Mouse (Mus musculus) adrenal gland, postnatal 14 days (tissue): ENCODE measurements at regions not wholly inside any gene's neighbourhood (a gene's known extent, or its start where the extent isn't known, plus 50 kb on each side); places are given as distances from the start of the nearest gene placed in this dataset.

Experiments
- DNase-seq: peaks from one replicate; pipeline ENCODE4 v3.0.0; 2021; ENCODE audit warnings: mixed read lengths

DNA sequence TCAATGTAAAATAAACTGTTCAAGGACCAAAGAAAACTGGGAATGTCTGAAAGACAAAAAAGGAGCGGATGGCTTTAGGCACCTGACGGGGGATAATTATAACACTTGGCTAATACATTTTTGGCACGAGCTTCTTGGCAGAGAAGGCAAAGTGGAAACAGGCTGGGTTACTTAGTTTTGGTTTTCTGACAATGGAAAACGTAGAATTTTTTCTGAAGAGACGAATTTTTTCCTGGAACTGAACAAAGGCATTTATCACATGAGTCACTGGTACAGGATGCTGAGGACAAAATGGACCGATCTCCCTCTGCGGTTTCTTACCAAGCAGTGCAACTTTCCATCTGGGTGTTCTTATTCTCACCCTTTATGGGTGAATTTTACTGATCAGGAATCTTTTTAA lies 143.2 kb upstream of the Slit3 start:
- peak; percentile 17 for DNase-seq

DNA sequence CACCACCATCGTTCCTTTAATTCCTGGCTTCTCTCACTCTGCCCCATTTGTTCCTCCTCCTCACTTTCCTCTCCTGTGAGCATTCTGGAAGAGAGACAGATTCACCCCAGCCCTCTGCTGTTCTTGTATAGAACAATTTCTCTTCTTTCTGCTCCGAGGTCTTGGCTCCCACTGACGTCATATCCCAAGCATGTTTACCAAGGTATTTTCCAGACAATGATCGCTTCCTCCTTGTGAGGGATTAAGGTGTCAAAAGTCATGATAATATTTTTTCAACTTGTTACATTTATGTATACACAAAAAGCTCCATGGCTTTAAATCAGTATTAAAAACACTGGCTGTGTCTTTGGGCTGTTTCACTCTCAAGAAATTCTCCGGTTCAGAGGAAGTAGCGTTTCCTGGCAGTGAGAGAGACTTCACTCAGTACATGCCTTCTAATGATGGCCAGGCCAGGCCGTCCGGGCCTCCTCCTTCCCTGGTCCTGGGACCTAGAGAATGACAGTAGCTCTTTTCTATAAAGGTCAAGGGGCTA lies 142.4 kb upstream of the Spdl1 start:
- peak; percentile 43 for DNase-seq

DNA sequence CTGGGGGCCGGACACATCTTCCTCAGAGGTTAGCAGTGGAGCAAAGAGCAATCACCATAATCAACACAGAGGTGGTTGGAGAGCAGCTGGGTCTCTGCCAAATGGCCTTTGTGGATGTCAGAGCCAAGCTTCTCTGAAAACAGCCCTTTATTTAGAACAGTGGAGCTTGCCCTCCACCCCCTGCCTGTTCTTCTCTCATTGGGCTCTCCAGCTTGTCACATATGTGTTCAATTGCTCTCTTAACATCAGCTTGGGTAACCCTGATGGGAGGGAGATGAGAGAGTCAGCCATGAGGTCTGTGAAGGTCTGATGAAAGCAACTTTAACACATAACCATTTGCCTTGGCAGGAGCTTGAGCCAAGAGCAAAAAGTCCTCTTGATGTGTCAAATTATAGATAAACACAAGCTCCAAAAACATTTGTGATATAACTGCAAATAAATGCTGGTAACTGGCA lies 140.1 kb upstream of the Spdl1 start:
- peak; percentile 22 for DNase-seq

DNA sequence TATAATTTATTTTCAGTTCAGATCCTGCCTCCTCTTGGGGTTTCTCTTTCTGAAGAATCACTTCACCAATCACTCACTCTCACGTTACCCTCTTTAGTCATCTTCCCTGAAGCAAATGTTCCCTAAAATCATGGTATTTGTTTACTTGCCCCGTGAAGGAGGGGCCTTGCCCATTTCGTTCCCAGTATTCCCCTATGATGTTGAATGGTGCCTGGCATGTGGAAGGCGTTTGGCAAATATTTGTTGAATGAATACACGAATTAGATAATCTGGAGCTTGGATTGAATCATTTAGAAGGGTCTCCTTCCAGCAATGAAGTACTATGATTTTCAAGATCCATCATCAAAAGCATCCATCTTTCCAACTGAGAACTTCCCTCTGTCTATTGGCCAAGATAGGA lies 139.6 kb upstream of the Spdl1 start:
- no peak for DNase-seq

DNA sequence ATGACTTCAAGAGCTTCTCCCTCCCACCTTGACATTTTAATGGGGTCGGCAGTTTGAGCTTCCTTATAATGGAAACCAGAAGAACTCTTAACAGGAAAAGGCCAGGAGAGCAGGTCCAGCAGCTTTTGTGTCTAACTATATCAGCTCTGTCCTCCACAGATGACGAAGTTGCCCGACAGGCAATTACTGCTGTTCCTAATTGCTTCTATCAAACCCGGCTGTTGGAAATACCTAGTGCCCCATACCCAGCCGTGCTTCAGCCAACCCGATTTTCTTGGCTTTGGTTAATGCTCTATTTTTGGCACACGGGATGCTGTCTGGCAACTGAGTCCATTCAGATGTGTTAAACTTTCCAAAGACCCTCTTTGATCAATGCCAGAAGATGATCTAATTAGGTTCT lies 125.8 kb upstream of the Spdl1 start:
- DNase-seq, result no peak

DNA sequence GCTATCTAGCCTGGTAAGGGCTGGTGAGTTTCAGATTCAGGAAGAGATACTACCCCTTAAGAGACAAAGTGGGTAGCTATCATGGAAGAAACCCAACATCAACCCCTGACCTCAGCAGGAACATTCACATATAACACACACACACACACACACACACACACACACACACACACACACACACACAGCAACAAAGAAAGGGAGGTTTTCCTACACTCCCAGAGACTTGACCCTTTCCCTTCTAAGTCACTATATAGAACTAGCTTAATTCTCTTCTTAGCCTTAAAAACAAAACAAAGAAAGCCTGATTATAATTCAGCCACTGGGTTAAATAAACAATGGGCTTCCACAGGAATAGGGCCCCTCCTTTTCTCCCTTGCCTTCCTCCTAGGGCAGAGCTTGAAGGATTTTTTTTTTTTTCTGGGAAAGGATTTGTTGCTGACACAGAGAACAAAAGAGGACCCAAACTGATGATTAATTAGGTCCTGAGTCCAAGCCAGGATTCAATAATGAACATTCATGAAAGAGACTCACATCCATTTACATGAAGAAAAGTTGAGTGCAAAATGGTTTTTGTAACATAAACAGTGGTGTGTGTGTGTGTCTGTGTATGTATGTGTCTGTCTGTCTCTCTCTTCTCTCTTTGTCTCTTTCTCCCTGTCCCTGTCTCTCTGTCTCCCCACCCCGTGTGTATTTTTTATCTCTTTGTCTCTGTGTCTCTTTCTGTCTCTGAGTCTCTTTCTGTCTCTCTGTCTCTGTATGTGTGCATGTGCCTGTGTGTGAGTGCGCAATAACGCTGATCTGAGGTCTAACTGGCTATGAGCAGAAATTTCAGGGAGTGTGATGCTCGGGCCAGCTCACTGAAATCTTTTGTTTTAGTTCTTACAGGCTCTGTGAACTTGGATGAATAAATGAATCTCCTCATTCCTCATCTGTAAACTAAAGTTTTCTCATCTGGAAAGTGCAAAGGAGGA lies 108.3 kb upstream of the Spdl1 start:
- DNase-seq, result no peak

DNA sequence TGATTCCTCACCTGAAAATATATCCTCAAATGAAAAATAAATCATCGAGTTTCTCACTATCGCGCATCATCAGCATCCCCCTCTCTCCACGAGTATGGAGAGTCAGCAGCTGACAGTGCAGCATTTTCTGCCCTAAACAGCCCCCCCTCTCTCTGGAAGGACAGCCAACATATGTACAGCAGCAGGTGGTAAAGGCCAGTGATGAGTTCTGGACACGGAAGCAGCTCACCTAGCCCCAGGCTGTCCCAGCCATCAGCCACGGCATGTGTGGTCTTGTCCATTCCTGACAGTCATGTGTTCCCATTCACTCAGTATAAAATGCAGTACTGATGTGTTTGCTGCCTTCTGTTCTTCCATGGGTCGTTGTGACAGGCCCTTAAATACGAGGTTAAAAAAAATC lies 106.7 kb upstream of the Spdl1 start:
- no peak for DNase-seq

DNA sequence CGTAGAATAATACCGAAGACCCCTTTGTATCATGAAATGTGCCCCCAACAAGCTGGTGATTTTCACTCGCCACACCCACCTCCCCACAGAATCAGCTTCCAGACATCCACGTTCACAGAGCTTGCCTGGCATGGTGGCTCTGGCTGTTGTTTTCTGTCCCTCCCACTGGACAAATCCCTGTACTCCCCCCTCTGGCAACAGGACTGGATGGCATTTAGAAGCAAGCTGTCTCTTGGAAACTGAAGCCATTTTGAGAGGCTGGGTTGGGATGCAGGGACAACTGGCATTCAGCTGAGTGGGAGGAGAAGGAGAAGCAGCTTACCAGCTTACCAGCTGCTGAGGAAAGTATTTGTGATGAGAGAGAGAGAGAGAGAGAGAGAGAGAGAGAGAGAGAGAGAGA lies 105.6 kb upstream of the Spdl1 start:
- DNase-seq, result no peak

DNA sequence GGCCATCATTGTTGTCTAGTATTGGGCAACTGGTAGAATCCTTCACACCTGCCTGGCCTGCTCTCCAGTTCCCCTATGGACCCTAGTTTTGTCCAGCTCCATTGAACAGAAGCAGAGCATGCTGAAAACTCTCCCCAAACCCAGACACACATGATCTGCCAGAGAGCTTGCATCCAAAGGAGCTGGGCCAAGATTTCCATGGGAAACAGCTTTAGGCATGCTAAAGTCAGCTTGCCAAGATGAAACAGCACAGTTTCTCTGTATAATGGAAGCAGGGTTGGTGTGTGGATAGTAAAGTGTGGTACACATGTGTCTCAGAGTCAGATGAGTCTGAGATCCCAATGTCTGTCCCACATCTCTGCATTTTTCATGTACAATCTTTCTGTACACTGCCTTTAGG lies 98.8 kb upstream of the Spdl1 start:
- DNase-seq, result no peak

DNA sequence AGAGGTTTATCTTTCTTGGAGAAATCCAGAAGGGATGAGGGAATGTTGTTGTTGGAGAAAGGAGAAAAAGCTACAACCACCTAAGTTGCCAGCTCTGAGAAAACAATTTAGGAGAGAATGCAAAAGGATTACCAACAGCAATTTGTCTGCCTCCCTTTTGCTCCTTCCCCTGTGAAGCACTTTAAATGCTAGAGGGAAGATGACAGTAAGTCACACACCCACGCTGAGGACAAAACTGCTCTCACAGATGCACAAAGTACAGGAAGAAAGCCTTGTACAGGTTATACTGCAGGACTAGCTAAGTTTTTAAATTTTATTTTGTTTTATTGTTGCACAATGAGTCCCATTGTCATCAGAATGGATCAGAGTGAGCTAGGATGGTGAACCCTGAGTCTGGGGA lies 83.7 kb upstream of the Spdl1 start:
- DNase-seq, result no peak

DNA sequence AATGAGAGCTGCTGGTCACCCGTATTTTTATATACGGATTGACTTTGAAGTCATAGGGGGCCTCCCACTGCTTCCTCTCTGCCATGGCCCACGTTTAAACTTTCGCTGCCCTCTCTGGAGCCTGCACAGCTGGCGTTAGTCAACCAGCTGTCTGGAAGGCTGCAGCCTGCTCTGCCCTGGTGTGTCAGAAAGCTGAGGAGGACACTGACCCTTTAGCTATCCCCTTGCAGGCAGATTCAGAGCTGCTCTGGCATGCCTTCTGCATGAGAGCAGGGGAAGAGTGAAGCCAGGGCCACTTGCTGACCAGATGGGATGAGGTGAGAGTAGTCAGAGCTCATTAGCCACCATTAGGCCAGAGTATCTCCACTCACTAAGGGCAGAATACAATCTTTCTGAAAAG lies 76.4 kb upstream of the Spdl1 start:
- no peak for DNase-seq

DNA sequence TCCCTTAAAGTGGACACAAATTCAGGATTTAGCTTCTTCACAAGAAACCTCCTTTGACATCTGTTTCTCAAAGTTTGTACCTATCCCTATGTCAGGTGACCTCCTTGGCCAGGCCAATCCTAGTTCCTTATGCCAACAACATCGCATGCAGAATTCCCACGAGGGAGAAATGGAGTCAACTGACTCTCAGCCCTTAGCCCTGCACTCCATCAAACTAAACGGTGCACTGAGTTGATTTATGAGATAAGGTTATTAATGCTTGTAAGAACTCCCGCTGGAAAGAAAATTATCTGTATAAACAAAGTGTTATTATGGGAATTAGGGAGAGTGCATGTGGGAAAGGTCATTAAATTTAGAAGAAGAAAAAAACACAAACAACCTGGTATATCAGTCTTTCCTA lies 70.8 kb upstream of the Spdl1 start:
- DNase-seq, result no peak

DNA sequence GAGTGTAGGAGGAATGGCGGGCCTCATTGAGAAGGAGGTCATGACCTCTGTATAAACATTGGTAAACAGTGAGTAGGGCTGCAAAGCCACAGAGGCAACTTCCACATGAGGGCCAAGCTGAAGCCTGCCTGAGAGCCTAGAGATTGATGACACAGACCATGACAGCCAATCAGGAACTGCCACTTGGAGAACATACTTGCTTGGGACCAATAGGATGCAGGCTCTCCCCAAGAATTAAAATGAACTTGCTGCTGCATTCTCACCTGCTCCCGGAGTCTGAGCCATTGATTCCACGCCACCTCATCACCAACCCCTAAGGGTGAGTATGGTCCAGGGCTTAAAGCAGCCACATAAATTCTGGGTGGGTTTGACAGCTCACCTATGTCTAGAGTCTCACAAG lies 66.0 kb upstream of the Spdl1 start:
- peak; percentile 14 for DNase-seq

DNA sequence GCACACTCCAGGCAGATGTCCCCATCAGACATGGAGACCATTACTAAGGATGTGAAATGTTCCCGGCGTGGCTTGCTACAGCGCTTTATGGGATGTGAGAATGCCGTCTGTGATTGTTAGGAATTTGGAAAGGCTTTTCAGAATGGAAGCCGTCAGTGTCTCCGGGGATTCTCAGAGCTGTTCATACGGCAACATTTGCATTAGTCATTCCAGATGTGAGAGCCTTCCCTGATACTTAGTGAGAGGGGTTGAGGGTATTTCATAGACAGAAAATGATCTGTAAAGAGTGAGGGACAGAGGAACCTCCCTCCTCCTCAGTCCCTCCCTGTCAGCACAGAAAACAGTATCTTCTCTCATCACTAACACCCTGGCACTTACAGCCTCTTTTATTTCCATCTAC lies 62.2 kb upstream of the Spdl1 start:
- no peak for DNase-seq

DNA sequence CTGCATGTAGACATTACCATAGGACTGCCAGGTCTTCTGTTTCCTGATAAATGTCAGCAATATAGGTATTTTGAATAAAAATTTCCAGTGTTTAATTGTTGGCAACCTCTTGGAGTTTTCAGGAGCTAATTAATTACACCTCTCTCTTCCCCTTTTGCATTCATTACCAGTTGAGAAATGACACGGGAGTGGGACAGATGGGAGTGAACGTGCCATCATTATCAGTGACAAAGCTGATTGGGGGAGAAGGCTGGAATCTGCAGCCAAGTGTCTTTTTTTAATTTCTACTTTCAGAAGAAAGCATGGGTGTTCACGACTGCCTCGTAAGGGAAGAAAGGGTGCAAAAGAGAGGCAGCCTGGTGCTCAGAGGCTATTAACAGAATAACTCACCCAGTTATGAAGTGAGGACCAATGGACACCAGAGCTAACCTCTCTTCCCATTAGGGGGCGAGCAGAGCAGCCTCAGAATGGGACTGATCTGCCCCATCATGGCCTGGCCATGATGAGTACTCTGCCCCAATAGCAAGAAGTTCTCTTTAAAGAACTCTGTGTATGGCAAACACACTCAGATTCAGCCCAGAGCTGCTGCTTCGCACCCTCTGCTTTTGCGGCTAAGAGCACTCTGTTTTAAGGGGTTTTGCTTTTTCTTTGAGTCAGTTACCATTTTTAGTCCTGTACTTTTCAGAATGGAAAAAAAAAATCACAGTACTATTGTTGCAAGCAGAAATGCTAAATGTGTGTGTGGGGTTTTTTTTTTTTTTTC lies 55.1 kb upstream of the Spdl1 start:
- no peak for DNase-seq

DNA sequence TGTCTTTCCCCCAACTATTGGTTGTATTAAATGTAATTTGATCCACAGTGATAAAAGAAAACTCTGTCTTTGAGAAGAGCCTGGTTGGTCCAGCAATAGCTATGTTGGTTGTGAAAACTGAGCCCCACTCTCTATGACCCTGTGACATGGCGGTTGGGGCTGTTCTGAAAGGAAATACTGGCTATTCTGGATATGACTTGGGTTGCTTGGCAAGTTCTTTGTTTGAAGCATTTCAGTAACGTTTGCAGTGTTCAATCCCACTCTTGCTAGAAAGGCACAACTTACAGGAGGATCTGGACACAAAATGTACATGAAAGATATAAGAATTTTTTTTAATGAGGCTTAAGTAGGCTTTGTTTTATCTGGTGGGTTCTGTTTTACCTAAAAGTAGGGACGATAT lies 54.1 kb upstream of the Spdl1 start:
- DNase-seq, result no peak
